Mouse (Mus musculus): Measurements from ENCODE around the gene Hsd11b1. TPM values are rescaled to one million over a fixed set of nuclear protein-coding genes. Genes with fewer than 3 reads are reported as not detected.
A peak's percentile ranks its signal among the peaks of the same experiment; 100 is the strongest.

Gene Hsd11b1
- polyA plus RNA-seq, 1 experiment from 2014 or later = 1.1 TPM

DNA sequence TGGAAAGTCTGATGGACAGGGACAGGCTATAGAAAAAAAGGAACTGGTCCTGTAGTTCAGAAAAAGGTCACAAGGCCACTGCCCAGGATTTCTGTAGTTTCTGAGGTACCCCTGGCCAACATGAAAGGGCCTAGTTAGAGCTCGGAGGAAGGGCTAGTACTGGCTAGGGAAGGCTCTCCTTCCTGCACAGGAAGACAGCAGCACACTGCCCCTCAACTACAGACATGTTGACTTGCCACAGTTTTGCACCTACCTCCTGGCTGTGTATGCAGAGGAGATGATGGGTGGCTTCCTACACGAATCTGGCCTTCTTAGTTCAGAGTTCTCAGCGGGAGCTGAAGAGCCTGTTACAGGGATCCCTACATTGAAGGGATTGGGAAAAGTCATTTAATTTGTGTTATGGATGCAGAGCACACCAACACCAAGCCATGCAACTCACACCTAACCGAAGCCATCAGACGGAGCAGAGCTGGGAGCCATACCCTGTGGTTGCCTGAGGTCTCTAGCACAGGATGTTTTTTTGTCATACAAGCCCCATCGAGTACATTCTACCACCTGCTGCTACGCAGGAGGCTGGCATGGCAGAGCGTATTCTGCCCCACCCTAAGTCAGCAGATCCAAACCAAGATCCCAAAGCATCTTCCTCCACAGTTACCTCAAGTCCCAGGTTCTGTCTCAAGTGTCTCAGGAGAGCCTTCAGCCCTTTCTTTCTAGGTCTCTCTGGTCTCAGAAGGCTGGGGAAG is 63.1 kb downstream of the Hsd11b1 start:
- WGBS = 87% methylated on average over 8 of the region's 8 CpGs
- Histone ChIP-seq H3K4me2 (ENCODE audit: low read length) (no peak overlapping the region), H3K4me3 (replicated peaks; ENCODE audit: low read length) (no peak overlapping the region), H3K27ac (ENCODE audit: low read length) (no peak overlapping the region), H3K36me3 (ENCODE audit: control insufficient read depth, insufficient read depth) (no peaks in the 10 kb centered on the region), H3K9me3 (ENCODE audit: control insufficient read depth, low read length) (no peaks in the 10 kb centered on the region), H3K9ac (replicated peaks; ENCODE audit: low read depth, low read length) (no peak overlapping the region), H3K27me3 (replicated peaks; ENCODE audit: control insufficient read depth, insufficient read depth, low read length) (no peaks in the 10 kb centered on the region), H3K4me1 (replicated peaks; ENCODE audit: control insufficient read depth, insufficient read depth, low read length) (no peaks in the 10 kb centered on the region)
- no peak for ATAC-seq

DNA sequence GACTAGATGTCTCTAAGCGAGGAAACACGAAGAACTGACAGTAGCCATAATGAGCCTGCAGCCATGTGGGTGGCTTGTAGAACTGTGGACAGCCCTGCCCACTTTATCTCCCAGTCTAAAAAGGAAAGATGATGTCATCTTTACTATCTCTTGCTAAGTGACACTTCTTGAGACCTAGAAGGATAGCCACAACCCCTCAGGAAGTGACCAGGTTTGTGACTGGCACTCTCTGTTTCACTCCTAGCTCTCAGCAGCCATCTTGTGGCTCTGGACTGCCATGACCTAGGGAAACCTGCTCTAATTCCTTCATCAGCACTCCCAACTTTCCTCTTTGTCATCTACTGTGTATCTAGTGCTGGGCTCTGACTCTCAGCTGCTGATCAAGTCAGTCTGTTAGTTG is 65.6 kb downstream of the Hsd11b1 start:
- no peak overlapping the region for H3K27ac ChIP-seq (ENCODE audit: low read length)
- H3K4me3 ChIP-seq (replicated peaks; ENCODE audit: low read length) = no peak overlapping the region
- no peak overlapping the region for H3K4me2 ChIP-seq (ENCODE audit: low read length)
- H3K27me3 ChIP-seq (replicated peaks; ENCODE audit: control insufficient read depth, insufficient read depth, low read length) = no peaks in the 10 kb centered on the region
- WGBS = 88% methylated on average over 2 of the region's 2 CpGs
- H3K4me1 ChIP-seq (replicated peaks; ENCODE audit: control insufficient read depth, insufficient read depth, low read length) = no peaks in the 10 kb centered on the region
- no peaks in the 10 kb centered on the region for H3K9me3 ChIP-seq (ENCODE audit: control insufficient read depth, low read length)
- H3K36me3 ChIP-seq (ENCODE audit: control insufficient read depth, insufficient read depth) = no peaks in the 10 kb centered on the region
- ATAC-seq = no peak
- no peak overlapping the region for H3K9ac ChIP-seq (replicated peaks; ENCODE audit: low read depth, low read length)

DNA sequence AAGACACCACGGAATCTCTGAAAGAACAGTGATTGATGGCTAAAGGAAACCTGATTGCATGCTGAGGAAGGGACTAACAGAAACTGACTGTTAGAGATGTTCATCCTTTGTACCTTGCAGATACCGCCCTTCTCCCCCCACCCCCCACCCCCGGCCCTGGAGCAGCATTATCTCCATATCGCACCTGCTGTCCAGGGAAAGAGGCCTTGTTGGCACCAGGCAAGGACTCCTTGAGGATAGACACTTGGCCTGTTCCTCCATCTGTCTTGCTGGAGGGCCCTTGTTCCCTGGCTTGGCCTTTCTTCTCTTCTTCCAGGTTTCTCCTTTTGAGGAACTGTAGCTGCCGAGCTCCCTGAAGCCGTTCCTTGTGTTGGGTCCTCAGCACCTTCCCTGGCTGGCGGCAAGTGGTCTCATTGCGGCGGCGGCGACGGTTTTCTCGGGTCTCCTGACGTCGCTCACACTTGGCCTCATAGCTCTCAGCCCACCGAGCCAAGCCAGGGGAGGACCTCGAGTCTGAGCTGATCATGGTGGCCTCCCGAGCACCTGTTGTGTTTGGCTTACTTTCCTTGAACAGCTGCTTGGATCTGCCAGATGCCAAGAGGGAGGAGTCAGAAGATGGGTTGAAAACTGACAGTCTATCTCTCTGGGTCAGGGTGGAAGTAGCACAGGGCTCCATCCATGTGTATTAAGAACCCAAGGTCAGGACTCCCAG is 66.2 kb downstream of the Hsd11b1 start:
- WGBS = 90% methylated on average over 18 of the region's 18 CpGs
- ATAC-seq = no peak

DNA sequence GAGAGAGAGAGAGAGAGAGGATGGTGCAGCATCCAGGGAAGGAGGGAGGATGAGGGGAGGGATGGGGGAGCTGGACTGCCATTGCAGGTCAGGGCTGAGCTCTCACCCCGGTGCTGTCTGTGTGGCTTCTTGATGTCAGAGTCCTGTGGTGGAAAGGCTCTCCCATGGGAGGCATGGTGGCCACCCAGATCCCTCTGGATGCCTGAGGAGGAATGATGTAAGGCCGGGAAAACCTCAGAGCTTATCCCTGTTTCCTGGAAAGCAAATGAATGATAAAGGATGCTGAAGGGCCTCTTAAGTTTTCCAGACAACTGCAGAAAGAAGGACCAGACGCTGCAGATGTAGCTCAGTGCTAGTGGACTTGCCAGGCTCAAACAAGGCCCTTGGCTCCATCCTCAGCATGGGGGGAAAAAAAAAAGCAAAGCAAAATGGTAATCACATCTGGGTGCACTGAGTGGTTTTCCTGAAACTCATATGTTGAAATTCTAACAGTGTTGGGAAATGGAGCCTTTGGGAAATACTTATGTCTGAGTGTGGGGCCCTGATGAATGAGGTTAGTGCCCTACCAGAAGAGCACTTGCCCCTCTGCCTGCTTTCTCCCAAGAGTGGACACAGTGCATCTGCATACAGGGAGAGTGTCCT is 68.6 kb downstream of the Hsd11b1 start:
- Histone ChIP-seq H3K4me2 (ENCODE audit: low read length) (no peak overlapping the region), H3K4me3 (replicated peaks; ENCODE audit: low read length) (no peak overlapping the region), H3K9ac (replicated peaks; ENCODE audit: low read depth, low read length) (no peak overlapping the region), H3K9me3 (ENCODE audit: control insufficient read depth, low read length) (no peaks in the 10 kb centered on the region), H3K27ac (ENCODE audit: low read length) (no peak overlapping the region), H3K4me1 (replicated peaks; ENCODE audit: control insufficient read depth, insufficient read depth, low read length) (no peaks in the 10 kb centered on the region; the same call in 1 of the 2 replicates), H3K27me3 (replicated peaks; ENCODE audit: control insufficient read depth, insufficient read depth, low read length) (no peaks in the 10 kb centered on the region), H3K36me3 (ENCODE audit: control insufficient read depth, insufficient read depth) (no peaks in the 10 kb centered on the region)
- 63% methylated on average over 3 of the region's 3 CpGs for WGBS
- no peak for ATAC-seq

More for the DNA sequence above, 66.2 kb downstream of the Hsd11b1 start:
- Histone ChIP-seq H3K27me3 (replicated peaks; ENCODE audit: control insufficient read depth, insufficient read depth, low read length) (no peaks in the 10 kb centered on the region), H3K4me2 (ENCODE audit: low read length) (no peak overlapping the region), H3K4me3 (replicated peaks; ENCODE audit: low read length) (no peak overlapping the region), H3K9ac (replicated peaks; ENCODE audit: low read depth, low read length) (no peak overlapping the region), H3K27ac (ENCODE audit: low read length) (no peak overlapping the region), H3K9me3 (ENCODE audit: control insufficient read depth, low read length) (no peaks in the 10 kb centered on the region), H3K36me3 (ENCODE audit: control insufficient read depth, insufficient read depth) (no peaks in the 10 kb centered on the region), H3K4me1 (replicated peaks; ENCODE audit: control insufficient read depth, insufficient read depth, low read length) (no peaks in the 10 kb centered on the region)

DNA sequence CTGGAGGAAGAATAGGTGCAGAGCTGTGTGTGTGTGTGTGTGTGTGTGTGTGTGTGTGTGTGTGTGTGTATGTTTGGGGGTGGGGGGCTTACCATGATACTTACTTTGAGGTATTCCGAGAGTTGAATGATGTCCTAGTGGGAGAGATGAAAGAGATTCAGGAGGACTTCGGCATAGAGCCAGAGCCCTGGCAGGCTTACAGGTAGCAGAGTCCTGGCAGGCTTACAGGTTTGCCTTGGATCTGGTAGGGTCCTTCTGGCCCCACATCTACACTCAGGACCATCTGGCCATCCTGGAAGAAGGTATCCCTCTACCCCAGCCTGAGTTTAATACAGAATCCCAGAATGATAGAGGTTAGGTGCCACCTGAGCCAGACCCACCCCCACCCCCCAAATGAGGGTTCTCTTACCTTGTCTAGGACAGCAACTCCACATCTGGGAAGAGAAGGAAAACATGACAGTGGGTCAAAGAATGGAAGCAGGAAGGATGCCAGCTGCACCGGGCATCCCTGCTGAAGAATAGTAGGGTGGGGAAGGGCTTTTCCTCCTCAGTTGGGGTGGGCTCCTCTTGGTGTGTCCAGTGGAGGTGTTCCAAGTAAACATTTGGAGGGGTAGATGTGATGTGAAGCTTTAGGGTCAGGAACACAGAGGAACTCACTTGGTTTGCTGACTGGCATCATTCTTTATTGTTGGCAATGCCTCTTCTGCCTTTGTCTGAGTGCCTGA is 69.3 kb downstream of the Hsd11b1 start:
- H3K36me3 ChIP-seq (ENCODE audit: control insufficient read depth, insufficient read depth) = no peaks in the 10 kb centered on the region
- WGBS = 69% methylated on average over 3 of the region's 3 CpGs
- ATAC-seq = no peak
- H3K27ac ChIP-seq (ENCODE audit: low read length) = no peak overlapping the region
- H3K4me1 ChIP-seq (replicated peaks; ENCODE audit: control insufficient read depth, insufficient read depth, low read length) = peaks cover 3% of the 10 kb centered on the region
- no peak overlapping the region for H3K4me3 ChIP-seq (replicated peaks; ENCODE audit: low read length)
- no peaks in the 10 kb centered on the region for H3K9me3 ChIP-seq (ENCODE audit: control insufficient read depth, low read length)
- no peaks in the 10 kb centered on the region for H3K27me3 ChIP-seq (replicated peaks; ENCODE audit: control insufficient read depth, insufficient read depth, low read length)
- no peak overlapping the region for H3K4me2 ChIP-seq (ENCODE audit: low read length)
- no peak overlapping the region for H3K9ac ChIP-seq (replicated peaks; ENCODE audit: low read depth, low read length)

DNA sequence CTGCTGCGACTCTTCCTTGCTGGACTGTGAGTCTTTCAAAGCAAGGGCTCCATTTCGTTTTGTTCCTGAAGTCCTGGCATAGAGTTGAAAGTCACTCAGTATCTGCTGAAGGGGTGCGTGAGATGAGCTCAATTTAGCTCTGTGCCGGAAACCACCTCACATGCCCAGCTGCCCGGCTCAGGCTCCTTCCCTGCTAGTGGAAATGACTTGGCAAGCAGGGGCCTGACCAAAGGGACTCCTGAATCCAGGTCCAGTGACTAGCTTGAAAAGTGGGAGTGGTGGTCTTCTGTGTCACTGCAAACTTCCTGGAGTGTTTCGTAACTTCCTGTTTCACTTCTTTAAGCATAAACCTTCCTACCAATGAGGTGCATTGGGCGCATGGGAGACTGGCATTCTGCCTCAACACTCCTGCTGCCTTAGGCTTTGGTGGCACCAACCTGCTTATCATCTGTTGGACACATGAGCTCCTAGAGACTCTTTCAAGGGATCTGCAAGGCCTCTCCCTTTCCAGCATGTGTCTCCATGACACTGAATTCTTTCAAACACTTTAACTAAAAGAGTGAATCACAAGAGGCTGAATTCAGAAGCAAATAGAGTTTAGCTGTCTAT is 72.1 kb downstream of the Hsd11b1 start:
- H3K4me3 ChIP-seq (replicated peaks; ENCODE audit: low read length) = no peak overlapping the region
- no peaks in the 10 kb centered on the region for H3K36me3 ChIP-seq (ENCODE audit: control insufficient read depth, insufficient read depth)
- no peak overlapping the region for H3K4me2 ChIP-seq (ENCODE audit: low read length)
- 89% methylated on average over 7 of the region's 7 CpGs for WGBS
- no peak overlapping the region for H3K27ac ChIP-seq (ENCODE audit: low read length)
- H3K4me1 ChIP-seq (replicated peaks; ENCODE audit: control insufficient read depth, insufficient read depth, low read length) = peaks cover 13% of the 10 kb centered on the region
- H3K9ac ChIP-seq (replicated peaks; ENCODE audit: low read depth, low read length) = no peak overlapping the region
- H3K27me3 ChIP-seq (replicated peaks; ENCODE audit: control insufficient read depth, insufficient read depth, low read length) = no peaks in the 10 kb centered on the region
- H3K9me3 ChIP-seq (ENCODE audit: control insufficient read depth, low read length) = no peaks in the 10 kb centered on the region
- no peak for ATAC-seq

DNA sequence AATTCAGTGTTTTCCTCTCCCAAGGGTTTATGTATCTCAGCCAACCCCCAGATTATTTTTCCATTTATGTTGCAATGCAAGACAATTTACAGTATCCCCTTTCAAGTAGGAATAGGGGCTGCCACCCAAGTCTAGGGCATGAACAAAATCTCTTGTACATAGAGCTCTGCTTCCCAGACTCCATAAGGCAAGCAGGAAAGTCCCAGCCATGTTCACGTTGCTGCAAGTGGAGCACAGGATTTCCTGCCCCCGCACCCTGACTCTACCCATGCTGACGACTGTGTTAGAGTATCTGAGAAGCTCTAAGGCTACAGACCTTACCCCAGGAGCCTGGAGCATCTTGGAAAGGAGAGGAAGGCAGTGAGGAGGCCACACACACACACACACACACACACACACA is 74.1 kb downstream of the Hsd11b1 start:
- Histone ChIP-seq H3K9me3 (ENCODE audit: control insufficient read depth, low read length) (no peaks in the 10 kb centered on the region), H3K27me3 (replicated peaks; ENCODE audit: control insufficient read depth, insufficient read depth, low read length) (no peaks in the 10 kb centered on the region), H3K27ac (ENCODE audit: low read length) (peak overlapping the region; percentile 45), H3K4me3 (replicated peaks; ENCODE audit: low read length) (no peak overlapping the region), H3K36me3 (ENCODE audit: control insufficient read depth, insufficient read depth) (no peaks in the 10 kb centered on the region), H3K4me2 (ENCODE audit: low read length) (no peak overlapping the region), H3K4me1 (replicated peaks; ENCODE audit: control insufficient read depth, insufficient read depth, low read length) (peaks cover 13% of the 10 kb centered on the region), H3K9ac (replicated peaks; ENCODE audit: low read depth, low read length) (no peak overlapping the region)
- 58% methylated on average over 3 of the region's 3 CpGs for WGBS
- peak; percentile 4; the same call in 1 of the 2 replicates for ATAC-seq

DNA sequence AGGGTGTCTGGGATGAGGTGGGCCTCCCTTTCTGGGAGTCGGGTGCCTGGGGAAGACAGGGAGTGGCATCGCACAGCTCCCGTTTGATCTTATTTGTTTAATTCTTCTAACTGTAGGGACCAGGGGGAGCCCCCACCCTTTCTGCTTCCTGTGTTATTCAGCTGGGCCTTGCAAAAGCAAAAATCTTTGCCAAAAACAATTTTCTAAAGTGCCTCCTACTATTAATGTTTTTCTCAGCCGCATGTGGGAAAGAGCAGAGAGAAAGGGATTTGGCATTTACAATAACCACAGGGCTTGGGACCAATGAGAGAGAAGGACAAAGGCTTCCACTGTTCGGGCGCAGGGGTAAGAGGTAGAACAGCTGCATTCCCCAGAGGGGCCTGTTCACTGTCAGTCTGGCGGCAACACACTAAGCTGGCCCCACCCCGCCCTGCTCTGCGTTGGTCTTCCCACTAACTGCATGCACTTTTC is 74.7 kb downstream of the Hsd11b1 start:
- no peak overlapping the region for H3K4me2 ChIP-seq (ENCODE audit: low read length)
- no peaks in the 10 kb centered on the region for H3K9me3 ChIP-seq (ENCODE audit: control insufficient read depth, low read length)
- H3K27me3 ChIP-seq (replicated peaks; ENCODE audit: control insufficient read depth, insufficient read depth, low read length) = no peaks in the 10 kb centered on the region
- WGBS = 16% methylated on average over 9 of the region's 9 CpGs
- H3K4me1 ChIP-seq (replicated peaks; ENCODE audit: control insufficient read depth, insufficient read depth, low read length) = peaks cover 13% of the 10 kb centered on the region
- peak overlapping the region; percentile 45 for H3K27ac ChIP-seq (ENCODE audit: low read length)
- no peak overlapping the region for H3K4me3 ChIP-seq (replicated peaks; ENCODE audit: low read length)
- peak; percentile 98 for ATAC-seq
- H3K9ac ChIP-seq (replicated peaks; ENCODE audit: low read depth, low read length) = no peak overlapping the region
- H3K36me3 ChIP-seq (ENCODE audit: control insufficient read depth, insufficient read depth) = no peaks in the 10 kb centered on the region
